Mouse (Mus musculus) ES-E14 (cell line): ENCODE measurements at regions not wholly inside any gene's neighbourhood (a gene's known extent, or its start where the extent isn't known, plus 50 kb on each side); places are given as distances from the start of the nearest gene placed in this dataset.

Experiments
- CHD2 ChIP-seq: IDR thresholded peaks from 2 replicates; pipeline ENCODE4 v1.6.1; 2014; ENCODE audit warnings: mild to moderate bottlenecking, low read depth, low read length, inconsistent platforms
- HCFC1 ChIP-seq: IDR thresholded peaks from 2 replicates; pipeline ENCODE4 v1.6.1; 2012; ENCODE audit warnings: low read length, inconsistent platforms, borderline replicate concordance; ENCODE audit not compliant: insufficient read depth
- MAFK ChIP-seq: IDR thresholded peaks from 2 replicates; pipeline ENCODE4 v1.6.1; 2014; ENCODE audit warnings: mild to moderate bottlenecking, low read depth, low read length, inconsistent platforms; ENCODE audit not compliant: insufficient read depth
- ZNF384 ChIP-seq: IDR thresholded peaks from 2 replicates; pipeline ENCODE4 v1.6.1; 2012; ENCODE audit warnings: low read depth, low read length, inconsistent platforms

- TF ChIP-seq HCFC1 (no peak), MAFK (no peak), ZNF384 (no peak), CHD2 (no peak)
These were observed 143.6 kb upstream of the Chrm3 start for GRCm38 (mm10) chr13:10504211-10504610.
